Mouse (Mus musculus): Measurements from ENCODE around the gene Wdr60. TPM values are rescaled to one million over a fixed set of nuclear protein-coding genes. Genes with fewer than 3 reads are reported as not detected.

Gene Wdr60
- total RNA-seq, 2 experiments from 2014 or later, result 1.9 to 5.0 TPM

DNA sequence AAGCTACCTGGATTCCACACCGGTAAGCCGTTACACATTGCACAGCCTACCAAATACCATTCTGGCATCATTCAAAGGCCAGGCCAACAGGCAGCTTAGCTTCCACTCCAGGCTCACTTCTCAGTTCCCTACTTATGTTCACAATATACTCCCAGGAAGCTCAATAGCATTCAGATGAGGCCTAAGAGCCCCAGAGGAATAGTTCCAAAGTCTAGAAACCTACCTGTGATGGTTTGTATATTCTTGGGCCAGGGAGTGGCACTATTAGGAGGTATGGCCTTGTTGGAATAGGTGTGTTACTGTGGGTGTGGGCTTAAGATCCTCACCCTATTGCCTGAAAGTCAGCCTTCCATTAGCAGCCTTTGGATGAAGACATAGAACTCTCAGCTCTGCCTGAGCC lies 8.2 kb upstream of the Wdr60 start:
- no peak for ATAC-seq (replicated peaks; ENCODE audit: low FRiP score, poor library complexity, severe bottlenecking)

DNA sequence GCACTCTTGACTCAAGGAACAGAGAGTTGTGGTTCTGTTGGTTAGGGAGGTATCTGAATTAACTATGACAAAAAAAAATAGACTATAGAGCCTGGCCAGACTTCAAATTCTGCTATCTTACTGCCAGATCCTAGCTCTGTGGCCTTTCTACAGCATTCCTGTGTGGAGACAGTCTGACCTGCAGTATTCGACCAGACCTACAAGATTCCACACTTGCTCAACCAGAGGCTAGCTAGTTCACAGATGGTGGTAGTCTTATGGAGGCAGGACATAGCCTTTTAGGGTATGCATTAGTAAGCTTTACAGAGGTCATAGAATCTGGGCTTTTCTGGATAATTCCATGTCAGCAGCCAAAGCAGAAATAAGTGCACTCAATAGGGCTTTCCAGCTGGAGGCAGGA lies 7.7 kb upstream of the Wdr60 start:
- ATAC-seq (replicated peaks; ENCODE audit: low FRiP score, poor library complexity, severe bottlenecking), result no peak

DNA sequence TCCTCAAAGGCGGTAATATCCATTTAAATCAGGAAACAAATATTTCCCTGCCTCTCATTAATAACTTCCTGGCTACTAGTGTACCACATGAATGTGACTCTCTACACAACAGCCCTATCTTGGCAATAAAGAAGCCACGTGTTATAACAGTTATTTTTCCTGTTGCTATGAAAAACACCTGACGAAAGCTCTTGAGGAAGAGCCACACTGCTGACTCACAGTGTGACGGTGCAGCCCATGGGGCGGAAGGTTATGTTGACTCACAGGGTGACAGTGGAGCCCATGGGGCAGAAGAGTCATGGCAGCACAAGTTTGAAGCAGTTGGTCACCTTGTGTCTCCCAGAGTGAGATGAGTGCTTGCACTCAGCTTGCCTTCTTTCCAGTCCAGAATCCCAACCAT lies 6.6 kb upstream of the Wdr60 start:
- peak; percentile 51; the same call in 1 of the 2 replicates for ATAC-seq (replicated peaks; ENCODE audit: low FRiP score, poor library complexity, severe bottlenecking)

DNA sequence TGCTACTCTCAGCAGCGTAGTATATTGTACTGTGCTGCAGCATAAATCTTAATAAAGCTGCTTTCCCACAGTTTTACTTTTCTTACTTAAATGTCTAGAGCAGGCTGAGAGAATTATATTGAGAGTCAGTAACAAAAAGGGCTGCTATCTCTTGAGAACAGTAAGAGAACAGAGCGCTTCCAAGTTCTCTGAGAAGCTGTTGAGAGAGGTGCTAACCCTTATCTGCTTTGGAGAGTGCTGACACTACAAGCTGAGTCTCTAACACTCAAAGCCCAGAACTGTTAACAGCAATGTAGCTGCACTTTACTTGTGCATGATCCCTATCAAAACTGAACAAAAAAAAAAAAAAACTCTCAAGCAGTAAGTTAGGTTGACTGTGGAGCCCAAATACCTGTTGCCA lies 2.5 kb upstream of the Wdr60 start:
- ATAC-seq (replicated peaks; ENCODE audit: low FRiP score, poor library complexity, severe bottlenecking), result no peak

DNA sequence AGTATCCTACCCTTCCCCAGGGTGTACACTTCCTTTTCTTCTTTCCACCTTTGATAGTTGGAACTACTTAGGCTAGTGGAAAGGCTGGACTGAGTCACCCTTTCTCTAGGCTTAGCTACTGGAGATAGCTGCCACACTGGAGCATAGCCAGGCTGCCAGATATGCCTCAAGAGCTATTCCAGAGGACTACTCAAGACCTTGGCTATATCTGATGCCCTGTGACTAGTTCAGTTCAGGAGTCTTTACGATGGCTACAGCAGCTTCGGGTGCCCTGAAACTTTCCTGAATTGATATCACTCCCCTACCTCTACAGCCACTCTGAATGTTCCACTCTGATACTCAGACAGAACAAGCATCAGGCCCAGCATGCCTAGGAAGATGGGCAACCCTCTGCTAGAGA lies 1.9 kb upstream of the Wdr60 start:
- ATAC-seq (replicated peaks; ENCODE audit: low FRiP score, poor library complexity, severe bottlenecking), result no peak

DNA sequence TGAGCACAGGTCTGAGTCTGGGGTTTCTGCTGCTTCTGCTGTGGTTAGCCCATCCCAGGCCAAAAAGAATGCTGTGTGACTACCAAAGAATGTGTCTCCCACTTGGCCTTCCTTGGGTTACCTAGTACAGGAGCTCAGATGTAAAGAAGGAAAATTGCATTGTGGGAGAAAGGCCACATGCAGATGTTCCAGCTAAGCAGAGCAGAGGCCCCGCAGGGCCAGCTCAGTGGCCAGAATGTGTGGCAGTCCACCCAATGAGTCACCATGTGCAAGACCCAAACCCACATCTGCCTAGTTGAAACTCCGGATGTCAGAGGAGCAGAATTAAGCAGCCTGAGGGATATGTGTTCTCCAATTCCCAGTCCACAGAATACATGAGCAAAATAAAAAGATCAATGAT lies 4.5 kb downstream of the Wdr60 start:
- no peak for ATAC-seq (replicated peaks; ENCODE audit: low FRiP score, poor library complexity, severe bottlenecking)

DNA sequence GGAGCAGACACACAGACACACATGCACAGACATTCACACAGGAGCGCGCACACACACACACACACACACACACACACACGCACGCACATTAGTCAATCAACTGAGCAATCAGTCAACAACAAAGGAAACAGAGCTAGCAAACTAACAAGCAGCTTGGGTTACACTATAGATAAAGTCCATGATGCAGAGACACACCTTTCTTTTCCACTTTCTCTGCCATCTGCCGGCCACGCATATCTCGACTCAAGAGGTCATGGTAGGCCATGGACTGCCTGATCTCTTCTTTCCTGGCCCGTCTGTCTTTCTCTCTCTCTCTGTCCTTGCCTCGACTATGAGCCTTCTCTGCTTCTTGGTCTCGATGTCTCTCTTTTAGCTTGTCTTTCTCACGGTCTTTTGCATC lies 7.2 kb downstream of the Wdr60 start:
- ATAC-seq (replicated peaks; ENCODE audit: low FRiP score, poor library complexity, severe bottlenecking), result peak; percentile 64

DNA sequence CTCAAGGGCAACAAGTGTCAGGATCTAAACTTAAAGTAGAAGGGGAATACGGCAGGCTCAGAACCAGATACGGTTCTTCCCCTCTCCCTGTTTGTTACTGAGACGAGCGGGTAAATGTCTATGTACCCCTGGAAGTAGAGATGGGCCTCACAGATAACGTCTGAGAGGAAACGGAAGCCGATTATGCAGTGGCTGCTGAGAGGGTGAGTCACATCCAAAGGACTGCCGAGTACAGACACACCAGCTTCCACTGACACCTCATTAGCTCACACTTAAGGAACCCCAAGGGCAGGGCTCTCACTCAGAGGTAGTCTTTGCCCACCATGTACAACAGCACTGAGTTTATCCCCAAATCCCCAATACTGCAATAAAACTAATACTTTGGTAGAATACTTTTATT lies 8.2 kb downstream of the Wdr60 start:
- ATAC-seq (replicated peaks; ENCODE audit: low FRiP score, poor library complexity, severe bottlenecking), result no peak

DNA sequence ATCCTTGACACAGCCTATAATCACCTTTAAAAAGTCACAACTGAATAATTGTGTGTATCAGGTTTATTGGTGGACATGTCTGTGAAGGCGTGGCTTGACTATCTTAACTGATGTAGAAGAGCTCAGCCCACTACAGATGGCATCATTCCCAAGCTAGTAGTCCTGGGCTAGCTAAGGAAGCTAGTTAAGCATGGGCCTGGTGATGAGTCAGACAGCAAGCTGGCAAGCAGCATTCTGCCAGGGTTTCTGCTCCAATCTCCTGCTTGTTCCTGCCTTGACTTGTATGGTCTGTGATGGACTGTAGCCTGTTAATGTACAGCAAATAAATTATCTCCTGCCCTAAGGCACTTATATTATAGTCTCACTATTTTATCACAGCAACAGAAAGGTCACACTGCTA lies 18.2 kb downstream of the Wdr60 start:
- no peak for ATAC-seq (replicated peaks; ENCODE audit: low FRiP score, poor library complexity, severe bottlenecking)

DNA sequence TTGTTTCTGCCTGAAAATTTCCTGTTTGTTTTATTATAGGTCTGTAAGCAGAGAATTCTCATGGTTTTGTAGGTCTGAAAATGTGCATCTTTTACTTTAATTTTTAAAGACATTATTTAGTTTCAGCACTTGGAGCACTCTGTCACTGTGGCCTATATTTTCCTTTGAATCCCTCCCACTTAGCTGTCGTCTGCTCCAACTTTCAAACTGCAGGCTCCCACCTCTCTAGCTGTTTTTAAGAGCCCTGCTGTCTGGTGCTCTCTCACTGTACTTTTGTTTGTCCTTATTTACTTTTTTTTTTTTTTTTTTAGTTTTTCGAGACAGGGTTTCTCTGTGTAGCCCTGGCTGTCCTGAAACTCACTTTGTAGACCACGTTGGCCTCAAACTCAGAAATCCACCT lies 24.0 kb downstream of the Wdr60 start:
- no peak for ATAC-seq (replicated peaks; ENCODE audit: low FRiP score, poor library complexity, severe bottlenecking)

DNA sequence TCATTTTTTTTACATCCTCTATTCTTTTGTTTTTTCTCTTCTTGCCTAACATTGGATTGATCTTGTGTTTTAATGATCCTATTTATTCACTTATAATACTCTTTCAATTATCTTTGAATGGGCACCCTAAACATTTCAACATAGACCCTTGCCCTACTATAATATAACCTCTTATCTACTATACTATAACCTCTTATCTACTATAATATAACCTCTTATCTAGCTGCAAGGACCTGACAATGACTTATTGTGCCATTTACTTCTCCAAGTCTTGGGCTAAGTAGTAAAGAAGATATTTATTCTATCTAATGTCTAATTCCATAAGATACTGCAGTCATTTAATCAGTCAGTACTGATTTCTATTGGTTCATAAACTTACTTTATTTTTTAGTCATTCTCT lies 24.5 kb downstream of the Wdr60 start:
- no peak for ATAC-seq (replicated peaks; ENCODE audit: low FRiP score, poor library complexity, severe bottlenecking)

DNA sequence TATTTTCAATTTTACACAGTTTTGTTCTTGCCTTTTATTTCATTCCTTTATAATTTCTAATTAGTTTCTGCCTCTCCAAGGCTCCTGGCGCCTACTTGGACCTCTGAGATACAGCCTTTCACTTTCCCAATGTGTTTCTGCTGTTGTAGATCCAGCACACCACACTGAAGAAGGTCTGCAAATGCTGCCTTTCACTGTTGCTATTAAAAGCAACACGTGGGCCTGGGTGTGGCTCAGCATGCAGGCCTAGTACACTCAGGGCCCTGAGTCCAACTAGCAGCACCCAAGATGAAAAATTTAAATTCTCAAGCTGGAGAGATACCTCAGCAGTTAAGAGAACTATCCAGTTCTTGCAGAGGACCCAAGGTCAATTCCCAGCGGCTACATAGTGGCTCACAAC lies 26.2 kb downstream of the Wdr60 start:
- ATAC-seq (replicated peaks; ENCODE audit: low FRiP score, poor library complexity, severe bottlenecking), result no peak

DNA sequence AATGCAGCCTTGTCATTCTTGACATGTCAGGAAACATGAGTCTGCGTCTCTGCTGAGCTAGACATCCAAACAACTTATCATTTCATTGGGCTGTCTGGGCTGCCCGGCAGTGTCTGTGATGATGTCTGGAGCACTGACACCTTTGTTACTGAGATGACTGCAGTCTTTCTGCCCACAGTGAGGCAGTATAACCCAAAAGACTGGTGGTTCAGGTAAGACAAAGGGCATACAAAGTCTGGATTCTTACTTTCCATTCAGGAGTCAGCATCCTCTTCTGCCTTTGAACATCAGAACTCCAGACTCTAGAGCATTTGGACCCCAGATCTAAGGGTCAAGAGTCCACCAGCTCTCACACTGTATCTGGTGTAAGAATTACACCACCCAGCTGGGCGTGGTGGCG lies 27.5 kb downstream of the Wdr60 start:
- ATAC-seq (replicated peaks; ENCODE audit: low FRiP score, poor library complexity, severe bottlenecking), result no peak

DNA sequence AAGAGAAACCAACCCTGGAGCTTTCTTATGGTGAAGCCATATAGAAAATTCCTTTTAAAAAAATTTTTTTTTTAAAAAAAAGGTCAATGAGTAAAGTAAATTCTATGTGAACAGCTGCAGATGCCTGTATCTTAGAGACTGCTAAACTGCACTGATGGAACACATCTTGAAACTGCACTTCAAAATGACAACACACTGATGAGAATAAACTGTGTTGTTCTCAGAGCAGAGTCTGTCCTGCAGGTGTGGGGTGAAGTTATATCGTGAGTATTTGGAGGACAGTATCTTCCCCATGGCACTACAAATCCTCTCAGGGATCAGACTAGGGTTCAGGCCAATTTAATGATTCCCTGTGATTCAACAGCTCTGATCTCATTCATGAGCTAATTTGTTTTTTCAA lies 30.8 kb downstream of the Wdr60 start:
- no peak for ATAC-seq (replicated peaks; ENCODE audit: low FRiP score, poor library complexity, severe bottlenecking)

DNA sequence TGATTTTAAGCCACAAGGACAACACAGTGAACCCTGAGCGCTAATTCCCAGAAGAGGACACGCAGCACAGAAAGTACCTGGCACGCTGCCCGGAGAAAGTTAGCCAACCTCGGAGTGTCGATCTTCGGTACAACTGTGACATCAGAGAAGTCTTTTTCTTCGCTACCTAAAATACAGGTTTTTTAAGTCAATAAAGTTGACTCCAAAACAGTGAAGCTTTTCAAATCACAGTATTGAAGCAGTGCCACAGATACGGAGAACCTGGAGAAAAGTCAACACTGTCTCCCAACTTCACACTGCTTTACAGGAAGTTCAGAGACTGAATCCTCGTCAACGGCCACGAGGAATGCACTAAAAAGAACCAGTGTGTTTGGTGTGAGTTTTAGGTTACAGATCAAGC lies 31.2 kb downstream of the Wdr60 start:
- no peak for ATAC-seq (replicated peaks; ENCODE audit: low FRiP score, poor library complexity, severe bottlenecking)

DNA sequence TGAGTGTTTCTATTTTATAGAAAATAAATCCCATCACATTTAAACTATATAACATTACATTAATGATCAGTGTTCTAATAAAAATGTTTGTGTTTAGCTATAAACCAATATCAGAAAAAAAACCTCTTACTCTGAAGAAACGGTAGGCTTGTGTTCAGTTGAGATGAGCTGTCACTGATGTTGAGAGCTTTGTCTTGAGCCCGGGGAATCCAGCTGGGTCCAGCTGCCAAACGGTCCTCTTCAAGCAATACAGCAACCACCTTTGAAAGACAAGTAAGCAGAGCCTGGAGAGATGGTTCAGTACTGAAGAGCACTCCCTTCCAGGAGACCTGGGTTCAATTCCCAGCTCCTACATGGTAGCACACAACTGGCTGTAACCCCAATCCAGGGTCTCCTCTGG lies 33.4 kb downstream of the Wdr60 start:
- no peak for ATAC-seq (replicated peaks; ENCODE audit: low FRiP score, poor library complexity, severe bottlenecking)

DNA sequence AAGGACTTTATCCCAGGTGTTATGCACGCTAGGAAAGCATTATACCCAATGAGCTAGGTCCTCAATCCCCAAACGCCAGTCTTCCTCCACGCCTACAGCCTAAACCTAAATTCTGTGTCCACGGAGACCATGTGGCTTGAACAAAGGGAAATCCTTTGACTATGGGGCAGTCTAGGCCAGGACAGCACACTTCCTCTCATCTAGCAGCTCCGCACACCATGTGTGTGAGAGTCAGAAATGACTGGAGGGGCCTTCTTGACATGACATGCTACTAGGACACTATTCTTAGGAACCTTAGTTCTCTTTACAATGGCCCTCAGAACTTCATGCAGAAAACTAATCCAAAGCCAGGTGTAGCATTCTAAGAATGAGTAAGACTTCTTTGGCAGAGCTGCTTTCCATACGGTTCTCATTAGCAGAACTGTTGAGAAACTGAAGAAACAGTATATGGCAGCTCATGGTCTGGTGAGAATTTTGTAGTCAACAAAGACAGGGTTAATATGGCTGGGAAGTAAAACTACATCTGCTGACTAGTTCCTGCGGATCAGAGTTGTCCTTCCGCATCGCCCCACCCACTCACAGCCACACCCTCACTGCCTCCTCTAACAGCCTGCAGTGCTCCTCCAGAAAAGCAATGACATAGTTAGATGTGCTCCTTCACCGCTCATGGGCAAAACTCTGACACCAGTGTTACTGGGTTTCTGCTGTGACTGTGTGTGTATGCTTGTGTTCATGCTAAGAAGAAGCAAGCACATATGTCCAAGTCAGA lies 36.3 kb downstream of the Wdr60 start:
- ATAC-seq (replicated peaks; ENCODE audit: low FRiP score, poor library complexity, severe bottlenecking), result no peak

DNA sequence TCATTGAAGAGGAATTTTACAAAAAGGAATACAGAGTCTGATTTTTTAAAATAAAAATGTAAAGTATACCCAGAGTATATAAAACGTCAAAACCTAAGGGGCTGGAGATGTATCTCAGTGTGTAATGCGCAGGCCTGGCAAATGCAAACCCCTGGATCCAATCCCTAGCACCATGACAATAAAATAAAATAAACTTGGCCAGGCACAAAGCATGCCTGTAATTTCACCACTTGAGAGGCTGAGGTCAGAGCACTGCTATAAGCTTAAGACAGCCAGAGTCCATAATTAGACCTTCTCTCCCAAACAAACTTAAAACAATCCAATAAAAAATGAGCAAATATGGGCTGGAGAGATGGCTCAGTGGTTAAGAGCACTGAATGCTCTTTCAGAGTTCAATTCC lies 39.7 kb downstream of the Wdr60 start:
- ATAC-seq (replicated peaks; ENCODE audit: low FRiP score, poor library complexity, severe bottlenecking), result no peak

DNA sequence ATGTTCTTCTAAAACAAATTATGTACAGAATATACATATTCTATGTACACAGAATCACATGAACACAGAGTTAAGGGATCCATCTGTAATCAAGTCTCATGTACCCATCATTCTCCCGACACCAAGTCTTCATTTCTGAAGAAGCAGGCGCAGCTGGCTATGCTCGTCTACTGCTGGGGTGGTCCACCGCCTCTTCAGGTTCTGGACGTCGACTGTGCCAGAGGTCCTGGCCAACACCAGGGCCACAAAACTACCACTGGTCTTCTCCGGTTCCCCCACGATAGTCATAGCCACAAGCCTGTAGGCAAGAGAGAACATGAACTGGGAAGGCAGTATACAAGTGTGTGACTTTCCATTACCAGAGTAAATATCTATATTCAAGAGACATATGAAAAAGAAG lies 55.3 kb downstream of the Wdr60 start:
- ATAC-seq (replicated peaks; ENCODE audit: low FRiP score, poor library complexity, severe bottlenecking), result no peak

DNA sequence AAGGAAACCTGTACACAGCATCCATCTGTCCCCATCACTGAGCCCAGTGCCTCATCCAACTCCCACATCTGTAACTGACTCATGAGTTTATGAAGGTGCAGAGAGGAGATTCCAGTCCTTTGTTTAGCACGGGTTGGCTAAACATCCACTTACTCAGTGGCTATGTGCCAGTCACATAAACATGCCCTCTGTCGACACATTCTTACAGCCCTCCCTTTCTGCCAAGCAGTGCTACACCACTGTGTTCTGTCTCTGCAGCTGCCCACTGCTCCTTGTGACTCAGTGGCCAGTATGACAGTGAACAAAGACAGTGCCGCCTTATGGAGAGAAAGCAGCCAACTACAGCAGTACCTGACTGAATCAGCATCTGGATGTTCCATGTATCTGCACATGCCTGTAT lies 57.1 kb downstream of the Wdr60 start:
- no peak for ATAC-seq (replicated peaks; ENCODE audit: low FRiP score, poor library complexity, severe bottlenecking)

DNA sequence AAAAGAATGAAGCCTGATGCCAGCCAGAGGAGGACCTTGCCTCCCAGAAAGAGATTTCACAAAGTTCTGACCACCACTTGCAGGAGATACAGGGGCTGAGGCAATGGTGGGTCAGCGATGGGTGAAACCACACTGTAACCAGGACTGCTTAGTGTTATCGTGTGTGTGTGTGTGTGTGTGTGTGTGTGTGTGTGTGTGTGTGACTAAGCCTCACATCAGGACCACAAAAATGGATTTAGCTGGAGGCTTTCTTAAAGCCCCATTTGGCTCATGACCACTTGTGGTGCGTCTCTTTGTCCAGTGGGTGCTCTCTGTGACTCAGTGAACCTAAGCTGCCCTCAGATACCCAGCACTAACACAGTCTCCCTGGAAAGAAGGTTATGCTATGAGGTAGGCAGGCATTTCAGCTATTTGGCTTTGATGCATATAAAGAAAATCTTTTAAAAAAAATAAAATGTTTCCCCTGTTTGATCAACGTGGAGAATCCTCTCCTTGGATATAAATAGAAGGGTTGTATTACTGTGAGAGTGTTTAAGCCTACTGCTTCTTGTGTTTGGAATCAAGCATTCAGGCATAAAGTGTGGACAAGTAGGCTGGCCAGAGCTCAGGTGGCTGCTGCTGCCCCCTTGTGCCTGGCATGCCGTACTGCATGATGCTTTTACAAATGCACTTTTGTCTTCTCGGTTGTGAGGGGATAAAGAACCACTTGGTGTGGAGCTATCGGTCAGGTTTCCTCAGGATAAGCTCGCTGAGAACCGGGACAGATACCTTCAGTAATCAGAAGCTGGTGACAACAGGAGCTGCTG lies 60.4 kb downstream of the Wdr60 start:
- ATAC-seq (replicated peaks; ENCODE audit: low FRiP score, poor library complexity, severe bottlenecking), result peak; percentile 70

DNA sequence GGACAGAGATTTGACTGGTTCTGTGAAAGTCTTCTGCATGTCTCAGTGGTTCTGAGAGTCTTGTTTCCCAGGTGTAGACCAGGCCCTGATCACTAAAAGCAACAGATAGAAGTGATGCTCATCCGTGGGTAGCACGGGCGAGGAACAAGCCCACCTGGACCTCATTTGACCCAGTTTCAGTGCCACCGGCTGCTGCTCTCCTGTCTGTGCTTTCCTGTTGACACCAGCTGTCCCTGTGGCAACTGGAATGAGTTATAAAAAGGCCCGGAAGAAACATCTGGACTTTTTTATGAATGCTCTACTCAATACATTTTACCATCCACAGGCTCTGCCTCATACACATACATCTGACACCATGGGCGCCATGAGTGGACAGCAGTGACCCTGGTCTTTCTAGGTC lies 64.0 kb downstream of the Wdr60 start:
- no peak for ATAC-seq (replicated peaks; ENCODE audit: low FRiP score, poor library complexity, severe bottlenecking)
